Mouse (Mus musculus) monocyte, adult 5-6 weeks (primary cell): ENCODE results near the gene Mbnl2. TPM values are rescaled to one million over a fixed set of nuclear protein-coding genes. Genes with fewer than 3 reads are reported as not detected.

ENCODE experiments used
- ATAC-seq: fragments of 153-309, 156-312 bp; replicated peaks from 2 replicates; pipeline ENCODE4 v1.8.0; 2017; ENCODE audit warnings: mild to moderate bottlenecking; ENCODE audit not compliant: low TSS enrichment, insufficient number of reproducible peaks, severe bottlenecking, poor library complexity, low FRiP score
- total RNA-seq: library from RNA; stranded (forward); fragments of 200-1000, 200-491, 200-594 nt; gene quantifications from 3 replicates; pipeline ENCODE4 v1.2.3, GENCODE M21; 2017

The Mbnl2 gene
- total RNA-seq, 1 experiment from 2014 or later, result 77.3 TPM

GRCm38 (mm10) chr14:120270633-120271032 is 4.8 kb upstream of the Mbnl2 start:
- no peak for ATAC-seq

- ATAC-seq, result no peak
These were observed 4.4 kb upstream of the Mbnl2 start for GRCm38 (mm10) chr14:120271096-120271495.

GRCm38 (mm10) chr14:120273766-120274165 is 1.7 kb upstream of the Mbnl2 start:
- ATAC-seq, result no peak

GRCm38 (mm10) chr14:120274746-120275145 is 723 bp upstream of the Mbnl2 start:
- ATAC-seq, result no peak

GRCm38 (mm10) chr14:120276343-120277080 is 1.0 kb downstream of the Mbnl2 start:
- ATAC-seq, result no peak

GRCm38 (mm10) chr14:120277081-120277656 is 1.7 kb downstream of the Mbnl2 start:
- peak; percentile 75 for ATAC-seq

GRCm38 (mm10) chr14:120278290-120279244 is 3.1 kb downstream of the Mbnl2 start:
- no peak for ATAC-seq

- no peak for ATAC-seq
These were observed 4.7 kb downstream of the Mbnl2 start for GRCm38 (mm10) chr14:120280136-120280535.

- ATAC-seq, result no peak
These were observed 8.3 kb downstream of the Mbnl2 start for GRCm38 (mm10) chr14:120283787-120284186.

- ATAC-seq, result no peak
These were observed 9.0 kb downstream of the Mbnl2 start for GRCm38 (mm10) chr14:120284504-120284903.

- no peak for ATAC-seq
These were observed 11.9 kb downstream of the Mbnl2 start for GRCm38 (mm10) chr14:120287121-120287986.

- ATAC-seq, result no peak
These were observed 12.5 kb downstream of the Mbnl2 start for GRCm38 (mm10) chr14:120287987-120288275.

GRCm38 (mm10) chr14:120288378-120289002 is 13.0 kb downstream of the Mbnl2 start:
- ATAC-seq, result no peak

GRCm38 (mm10) chr14:120289065-120289464 is 13.6 kb downstream of the Mbnl2 start:
- ATAC-seq, result no peak

- ATAC-seq, result no peak
These were observed 14.1 kb downstream of the Mbnl2 start for GRCm38 (mm10) chr14:120289528-120289927.

- no peak for ATAC-seq
These were observed 15.8 kb downstream of the Mbnl2 start for GRCm38 (mm10) chr14:120291226-120291757.

- no peak for ATAC-seq
These were observed 16.7 kb downstream of the Mbnl2 start for GRCm38 (mm10) chr14:120292133-120292532.

GRCm38 (mm10) chr14:120292617-120293195 is 17.2 kb downstream of the Mbnl2 start:
- ATAC-seq, result no peak
